Mouse (Mus musculus): ENCODE data around the gene Chat. TPM values are rescaled to one million over a fixed set of nuclear protein-coding genes. Genes with fewer than 3 reads are reported as not detected.
"Not testable (repeated sequence)": the region's sequence is repeated elsewhere in the genome, so short reads cannot be mapped to it uniquely, and the experiment has no call there.

Gene Chat
- total RNA-seq, 2 experiments from 2014 or later = not detected

DNA sequence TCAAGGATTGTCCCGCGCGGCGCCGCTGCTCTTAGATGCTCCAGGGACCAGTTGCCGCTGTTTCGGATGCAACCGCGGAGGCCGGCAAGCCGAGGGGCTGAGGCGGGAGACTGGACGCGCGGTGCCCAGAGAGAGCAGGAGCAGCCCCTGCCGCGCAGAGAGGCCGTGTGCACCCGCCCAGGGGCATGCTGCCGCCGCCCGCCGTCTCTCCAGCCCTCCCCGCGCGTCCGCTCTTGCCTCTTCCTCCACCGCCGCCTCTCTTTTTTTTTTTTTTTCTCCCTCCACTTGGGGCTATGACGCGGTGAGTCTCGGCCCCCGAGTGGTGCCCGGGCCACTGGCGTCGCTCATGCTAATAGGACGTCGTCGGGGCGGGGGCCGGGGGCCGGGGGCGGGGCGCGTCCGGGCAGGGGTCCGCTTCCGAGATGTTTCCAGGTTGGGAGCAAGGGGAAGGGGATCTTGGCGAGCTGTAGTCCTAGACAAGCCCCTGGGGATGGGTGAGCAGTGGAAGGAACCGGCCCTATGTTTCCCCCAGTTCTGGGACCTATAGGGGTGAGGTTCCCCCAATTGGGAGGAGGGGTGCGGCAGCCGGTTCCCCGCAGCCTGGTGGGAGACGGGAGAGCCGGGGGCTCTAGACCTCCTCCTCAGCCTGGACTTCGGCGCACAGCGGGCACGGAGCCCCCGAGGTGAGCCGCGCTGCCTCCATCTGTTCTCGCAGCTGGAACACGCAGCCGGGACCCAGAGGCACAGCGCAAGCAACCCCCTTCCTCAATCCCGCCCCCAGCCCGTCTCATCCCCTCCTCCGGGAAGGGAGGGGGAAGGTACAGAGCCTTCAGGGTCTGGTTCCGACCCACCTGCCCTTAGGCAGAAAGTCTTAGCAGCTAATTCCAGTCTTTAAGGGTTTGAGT, 936 bp downstream of the Chat start, which contains the start of gene Slc18a3:
TSS of gene Slc18a3 (minus strand) at position 250 of the 905 bp plus-strand sequence.
- ATAC-seq (replicated peaks; ENCODE audit: low FRiP score, poor library complexity, severe bottlenecking) = no peak

DNA sequence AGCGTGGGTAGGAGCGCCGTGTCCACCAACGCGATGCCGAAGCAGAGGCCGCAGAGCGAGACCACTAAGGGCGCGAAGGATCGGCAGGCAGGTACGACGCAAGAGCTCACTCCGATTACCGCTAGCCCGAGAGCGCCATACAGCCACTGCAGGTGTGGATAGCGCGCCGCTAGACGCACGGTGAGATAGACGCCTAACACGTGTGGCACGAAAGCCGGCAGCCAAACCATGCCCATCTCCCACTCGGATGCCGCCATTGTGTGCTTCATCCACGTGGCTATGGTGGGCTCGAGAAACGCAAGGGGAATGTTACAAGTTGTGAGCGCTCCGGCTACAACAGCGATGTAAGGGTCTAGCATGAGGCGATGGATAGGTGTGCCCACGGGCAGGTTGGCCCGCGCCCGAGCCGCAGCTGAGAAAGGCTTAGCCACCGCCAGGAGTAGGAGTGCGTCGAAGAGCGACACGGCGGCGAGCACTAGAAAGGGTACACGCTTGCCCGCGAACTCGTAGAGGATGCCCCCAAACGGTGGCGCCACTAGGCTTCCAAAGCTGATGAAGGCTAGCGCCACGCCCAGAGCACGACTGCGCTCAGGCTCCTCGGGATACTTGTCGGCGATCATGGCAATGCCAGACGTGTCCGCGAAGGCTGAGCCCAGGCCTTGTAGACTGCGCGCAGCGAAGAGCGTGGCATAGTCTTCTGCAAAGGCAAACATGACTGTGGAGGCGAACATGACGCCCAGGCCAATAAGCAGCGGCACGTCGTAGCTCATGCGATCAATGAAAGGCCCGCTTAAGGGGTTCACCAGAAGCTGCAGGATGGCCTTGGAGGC, 2.4 kb downstream of the Chat start:
- ATAC-seq (replicated peaks; ENCODE audit: low FRiP score, poor library complexity, severe bottlenecking) = no peak

DNA sequence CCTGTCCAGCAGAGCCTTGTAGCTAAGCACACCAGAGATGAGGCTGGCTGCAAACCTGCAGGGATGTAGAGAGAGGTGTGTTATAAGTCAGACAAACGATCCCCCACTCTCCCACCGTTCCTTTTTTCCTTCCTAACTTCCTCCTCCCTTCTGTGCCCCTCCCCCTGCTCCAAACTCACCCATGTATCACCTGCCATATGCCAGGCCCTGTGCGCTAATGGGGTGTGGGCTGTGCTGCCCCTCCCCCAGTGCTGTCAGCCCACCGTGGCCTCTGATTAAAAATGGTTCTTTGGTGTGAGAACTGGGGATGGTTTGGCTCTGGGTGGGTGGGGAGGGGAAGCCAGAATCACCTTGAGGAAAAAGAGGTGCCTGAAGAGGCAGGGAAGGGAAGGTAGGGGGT, 13.2 kb downstream of the Chat start:
- no peak for ATAC-seq (replicated peaks; ENCODE audit: low FRiP score, poor library complexity, severe bottlenecking)

DNA sequence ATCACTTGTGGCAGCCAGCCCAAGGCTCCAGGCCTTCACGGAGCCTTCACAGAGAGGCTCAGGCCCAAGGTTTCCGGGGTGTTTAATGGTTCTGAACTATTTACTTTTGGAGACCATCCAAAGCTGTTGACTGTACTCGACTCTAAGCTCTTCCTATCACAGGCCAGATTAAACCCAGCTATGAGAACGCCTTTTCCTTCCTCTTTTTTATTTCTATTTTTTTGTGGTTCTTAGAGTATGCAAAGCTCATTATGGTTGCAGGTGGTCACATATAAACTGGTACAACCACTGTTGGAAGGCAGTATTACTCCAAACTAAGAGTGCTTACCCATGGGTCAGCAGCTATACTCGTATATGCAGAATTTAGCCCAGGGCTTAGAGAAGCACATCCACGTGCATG, 18.8 kb downstream of the Chat start:
- ATAC-seq (replicated peaks; ENCODE audit: low FRiP score, poor library complexity, severe bottlenecking) = no peak

DNA sequence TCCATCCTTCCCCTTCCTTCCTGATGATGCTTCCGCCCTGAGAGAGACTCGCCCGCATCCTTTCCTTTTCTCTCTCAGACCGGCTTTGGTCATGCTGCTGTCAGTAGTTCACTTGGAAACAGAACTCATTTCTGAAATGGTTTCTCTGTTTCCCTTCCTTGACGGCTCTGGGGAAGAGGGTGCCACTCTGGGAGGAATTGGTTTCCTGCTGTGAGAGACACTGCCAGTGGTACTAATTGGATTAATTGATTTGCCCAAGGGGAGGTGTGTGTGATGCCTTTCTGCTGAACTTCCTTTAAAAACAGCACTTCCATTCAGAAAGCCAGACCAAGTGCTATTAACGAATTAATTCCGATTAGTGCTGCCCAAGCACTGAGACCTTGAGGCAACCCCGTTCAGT, 22.3 kb downstream of the Chat start:
- ATAC-seq (replicated peaks; ENCODE audit: low FRiP score, poor library complexity, severe bottlenecking) = no peak

DNA sequence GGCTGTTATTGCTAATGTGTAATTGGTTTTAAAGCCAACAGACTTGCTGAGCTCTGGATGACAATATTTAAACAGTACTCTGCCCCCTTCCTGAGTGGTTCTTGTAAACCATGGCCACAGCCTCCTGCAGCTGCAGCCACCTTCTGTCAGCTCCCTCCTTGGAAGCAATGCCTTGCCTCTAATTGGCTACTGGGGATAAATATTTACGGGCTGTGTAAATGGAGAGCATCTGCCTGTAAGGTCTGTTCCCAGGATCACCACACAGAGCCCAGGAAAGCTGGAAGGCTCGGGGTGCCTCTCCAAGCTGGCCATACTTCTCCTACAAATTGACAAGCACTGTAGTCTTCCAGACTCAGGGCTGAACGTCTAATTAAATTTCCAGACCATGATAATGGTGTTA, 26.0 kb downstream of the Chat start:
- no peak for ATAC-seq (replicated peaks; ENCODE audit: low FRiP score, poor library complexity, severe bottlenecking)

DNA sequence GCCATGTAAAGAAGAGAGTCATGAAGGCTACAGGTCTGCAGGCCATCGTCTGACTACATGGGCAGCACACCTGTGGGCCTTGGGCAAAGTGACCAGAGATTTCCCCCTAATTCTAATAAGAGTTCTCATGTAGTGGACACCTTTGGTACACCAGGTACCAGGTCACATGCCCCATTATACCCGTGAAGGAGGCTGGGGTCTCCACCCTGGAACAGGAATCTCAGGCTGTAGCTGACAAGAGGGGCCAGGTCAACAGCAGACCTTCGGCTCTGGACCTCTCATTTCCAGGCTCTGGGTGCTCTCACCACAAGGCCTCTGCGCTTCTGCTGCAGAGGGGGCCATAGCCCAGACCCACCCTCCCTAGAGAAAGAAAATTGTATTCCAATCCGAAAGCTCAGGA, 26.5 kb downstream of the Chat start:
- no peak for ATAC-seq (replicated peaks; ENCODE audit: low FRiP score, poor library complexity, severe bottlenecking)

DNA sequence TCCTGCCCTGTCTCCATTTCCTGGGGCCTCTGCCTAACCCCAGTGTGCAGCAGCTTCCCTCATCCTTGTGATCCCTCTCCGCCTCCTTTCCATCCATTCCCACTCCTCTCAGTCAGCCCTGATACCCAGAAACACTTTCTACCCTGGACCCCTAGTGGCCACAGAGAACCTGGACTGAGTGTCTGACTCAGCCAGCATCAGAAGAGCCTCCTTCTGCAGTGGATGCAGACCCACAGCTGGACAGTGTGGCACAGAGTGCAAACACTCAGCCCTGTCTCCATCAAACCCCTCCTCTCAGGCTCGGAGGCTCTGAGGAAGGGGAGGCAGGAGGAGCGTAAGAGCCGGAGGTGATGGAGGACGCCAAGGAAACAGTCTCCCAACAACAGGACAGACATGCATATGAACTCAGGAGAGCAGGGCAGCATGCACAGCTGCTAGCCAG, 28.4 kb downstream of the Chat start:
- no peak for ATAC-seq (replicated peaks; ENCODE audit: low FRiP score, poor library complexity, severe bottlenecking)

DNA sequence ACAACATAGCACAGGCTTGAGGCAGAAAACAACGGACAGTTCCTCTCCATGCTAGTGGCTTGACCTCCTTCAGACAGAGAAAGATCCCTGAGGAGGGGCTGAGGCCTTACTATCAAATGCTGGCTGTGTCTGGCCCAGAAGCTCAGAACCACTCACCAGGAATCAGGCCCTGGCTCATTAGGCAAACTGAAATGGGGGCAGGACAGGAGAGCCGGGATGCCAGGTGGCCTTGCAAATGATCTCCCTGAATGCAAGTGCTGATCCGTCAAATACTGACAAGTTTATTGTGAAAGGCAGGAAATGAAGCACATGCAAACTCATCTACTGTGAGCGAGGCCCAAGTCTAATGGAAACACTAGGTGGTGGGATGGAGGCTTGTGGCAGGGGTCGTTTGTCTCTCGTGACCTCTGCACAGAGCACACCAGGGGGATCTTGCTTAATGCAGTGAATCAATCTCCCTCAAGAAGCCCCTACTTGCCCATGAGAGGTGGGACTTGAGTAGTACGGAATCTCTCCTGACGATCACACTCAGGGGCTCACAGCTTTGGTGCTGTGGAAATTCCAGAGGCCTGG, 36.7 kb downstream of the Chat start:
- ATAC-seq (replicated peaks; ENCODE audit: low FRiP score, poor library complexity, severe bottlenecking) = no peak

DNA sequence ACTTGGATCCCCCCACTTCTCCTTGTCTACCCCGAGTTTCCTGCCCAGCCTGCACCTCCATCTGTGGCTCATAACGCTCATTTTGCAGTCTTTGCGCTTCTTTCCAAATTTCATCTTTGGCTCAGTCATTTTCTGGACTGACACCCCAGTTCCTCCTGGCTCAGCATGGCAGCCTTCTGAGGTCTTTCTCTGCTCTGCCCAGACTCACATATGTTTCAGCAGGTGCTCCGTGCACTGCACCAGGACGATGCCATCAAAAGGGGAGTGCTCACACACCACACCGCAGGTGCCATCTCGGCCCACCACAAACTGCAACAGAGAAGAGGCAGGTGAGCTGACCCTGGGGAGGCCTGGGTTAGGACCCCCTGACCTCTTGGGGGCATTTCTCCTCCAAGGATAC, 41.8 kb downstream of the Chat start:
- no peak for ATAC-seq (replicated peaks; ENCODE audit: low FRiP score, poor library complexity, severe bottlenecking)

DNA sequence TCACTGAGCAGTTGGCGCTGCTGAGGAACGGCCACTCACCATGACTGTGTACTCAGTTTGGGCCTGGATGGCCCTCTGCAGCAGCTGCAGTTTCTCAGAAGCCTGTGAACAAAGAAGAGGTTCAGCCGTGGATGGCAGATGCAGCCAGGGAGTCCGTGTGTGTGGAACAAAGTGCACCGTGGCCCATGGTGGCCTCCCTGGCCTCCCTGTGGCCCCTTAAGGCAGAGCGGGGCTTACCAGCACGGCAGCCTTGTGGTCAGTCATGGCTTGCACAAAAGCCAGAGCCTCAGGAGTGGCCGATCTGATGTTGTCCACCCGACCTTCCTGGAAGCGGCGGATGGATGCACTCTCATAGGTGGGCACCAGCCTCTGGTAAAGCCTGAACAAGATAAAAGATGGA, 47.0 kb downstream of the Chat start:
- ATAC-seq (replicated peaks; ENCODE audit: low FRiP score, poor library complexity, severe bottlenecking) = no peak

DNA sequence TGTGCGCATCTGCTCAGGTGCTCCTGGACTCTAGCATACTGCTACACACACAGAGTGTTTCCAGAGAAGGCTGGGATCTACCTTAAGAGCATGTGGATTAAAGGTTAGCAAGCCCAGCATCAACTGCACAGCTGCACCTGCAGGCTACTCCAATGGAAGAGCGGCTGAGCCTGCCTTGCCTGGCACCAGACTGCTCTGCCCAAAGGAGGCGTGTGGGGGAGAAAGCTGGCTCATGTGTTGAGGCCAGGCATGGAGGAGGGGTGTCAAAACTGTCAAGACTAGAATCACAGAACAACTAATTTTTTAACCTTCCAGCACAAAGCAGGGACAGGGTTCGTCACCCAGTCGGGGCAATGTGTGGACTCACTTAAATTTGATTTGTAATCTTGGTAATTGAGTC, 53.7 kb downstream of the Chat start:
- no peak for ATAC-seq (replicated peaks; ENCODE audit: low FRiP score, poor library complexity, severe bottlenecking)

DNA sequence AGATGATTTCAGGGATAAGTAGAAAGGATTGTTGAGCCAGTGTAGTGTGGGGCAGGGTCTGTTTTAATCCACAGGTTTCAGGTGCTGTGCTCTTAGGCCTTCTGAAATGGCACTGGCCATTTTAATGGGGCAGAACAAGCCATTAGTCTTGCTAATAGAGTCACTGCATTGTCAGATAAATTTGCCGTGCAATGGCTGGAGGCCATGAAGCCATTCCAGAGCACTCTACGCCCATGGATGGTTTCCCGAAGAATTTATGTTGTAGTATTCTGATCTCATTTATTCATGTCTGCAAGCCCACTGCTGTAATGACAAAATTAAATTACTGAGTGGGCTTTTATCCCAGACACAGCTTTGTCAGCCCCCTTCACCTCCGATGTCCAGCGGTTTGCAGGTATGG, 55.7 kb downstream of the Chat start:
- no peak for ATAC-seq (replicated peaks; ENCODE audit: low FRiP score, poor library complexity, severe bottlenecking)

DNA sequence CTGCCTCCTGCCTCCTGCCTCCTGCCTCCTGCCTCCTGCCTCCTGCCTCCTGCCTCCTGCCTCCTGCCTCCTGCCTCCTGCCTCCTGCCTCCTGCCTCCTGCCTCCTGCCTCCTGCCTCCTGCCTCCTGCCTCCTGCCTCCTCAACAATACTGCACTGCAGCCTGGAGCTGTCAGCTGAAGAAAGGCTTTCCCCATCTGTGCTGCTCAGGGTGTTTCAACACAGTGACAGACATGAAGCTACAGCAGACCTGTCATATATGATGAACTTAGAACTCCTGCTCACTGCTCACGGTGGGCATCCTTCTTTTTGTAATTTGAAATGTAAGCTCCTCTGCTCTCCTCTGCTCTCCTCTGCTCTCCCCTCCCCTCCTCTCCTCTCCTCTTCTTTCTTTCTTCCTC, 60.4 kb downstream of the Chat start:
- ATAC-seq (replicated peaks; ENCODE audit: low FRiP score, poor library complexity, severe bottlenecking) = not testable (repeated sequence)

DNA sequence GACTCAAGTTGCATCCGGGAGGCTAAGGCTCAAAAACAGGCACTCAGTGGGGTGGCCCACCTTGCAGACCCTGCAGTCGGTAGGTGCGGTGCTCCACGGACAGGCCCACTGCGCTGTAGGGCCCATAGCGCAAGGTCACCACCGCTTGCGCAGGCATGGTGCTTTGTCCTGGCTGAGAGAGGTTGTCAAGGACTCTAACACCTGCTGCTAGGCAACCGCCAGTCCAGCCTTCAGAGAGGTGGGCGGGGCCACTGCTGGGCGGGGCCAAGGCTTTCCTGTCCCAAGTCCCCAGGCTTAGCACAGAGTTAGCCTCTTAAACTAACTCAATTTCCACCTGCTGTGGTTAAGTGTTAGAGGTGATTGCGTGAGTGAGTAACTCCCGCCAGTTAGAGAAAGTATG, 77.6 kb downstream of the Chat start, which contains the start of gene 1700024G13Rik:
TSS of gene 1700024G13Rik (minus strand) at position 196 of the 400 bp plus-strand sequence.
- ATAC-seq (replicated peaks; ENCODE audit: low FRiP score, poor library complexity, severe bottlenecking) = no peak

DNA sequence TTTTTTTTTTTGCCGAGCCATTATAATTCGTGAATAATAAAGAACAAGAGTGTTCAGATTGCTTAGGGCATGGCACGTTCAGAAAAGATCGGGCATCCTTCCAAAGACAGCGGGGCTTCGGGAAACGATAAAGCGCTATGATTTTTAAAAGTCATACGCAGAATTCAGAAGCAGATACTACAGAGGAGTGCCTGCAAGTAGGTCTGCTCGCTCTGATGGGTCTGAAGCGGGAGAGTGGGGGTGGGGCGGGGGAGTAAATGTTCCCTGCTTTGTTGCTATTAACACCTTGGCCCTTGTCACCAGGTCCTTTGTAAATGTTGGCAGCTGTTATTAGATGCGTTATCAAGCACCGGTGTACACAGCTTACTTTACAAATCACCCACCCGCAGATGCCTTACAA, 84.2 kb downstream of the Chat start:
- ATAC-seq (replicated peaks; ENCODE audit: low FRiP score, poor library complexity, severe bottlenecking) = no peak

DNA sequence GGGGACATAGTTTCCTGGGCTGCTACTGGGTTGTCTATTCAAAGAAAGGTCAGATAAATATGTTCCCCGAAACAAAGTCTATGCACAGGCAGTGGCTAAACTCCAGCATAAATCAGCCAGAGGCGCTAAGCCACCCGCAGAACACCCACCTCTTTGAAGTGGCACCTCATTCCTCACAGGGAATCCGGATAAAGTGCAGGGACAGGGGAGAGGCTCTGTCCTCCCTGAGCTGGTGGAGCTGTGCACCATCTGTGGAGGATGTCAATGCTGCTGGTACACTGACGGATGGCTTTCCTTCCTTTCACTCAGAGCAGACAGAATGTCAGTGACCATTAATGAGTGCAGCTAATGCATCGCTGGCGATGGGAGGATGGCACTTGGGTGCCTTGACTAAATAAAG, 84.7 kb downstream of the Chat start:
- no peak for ATAC-seq (replicated peaks; ENCODE audit: low FRiP score, poor library complexity, severe bottlenecking)

DNA sequence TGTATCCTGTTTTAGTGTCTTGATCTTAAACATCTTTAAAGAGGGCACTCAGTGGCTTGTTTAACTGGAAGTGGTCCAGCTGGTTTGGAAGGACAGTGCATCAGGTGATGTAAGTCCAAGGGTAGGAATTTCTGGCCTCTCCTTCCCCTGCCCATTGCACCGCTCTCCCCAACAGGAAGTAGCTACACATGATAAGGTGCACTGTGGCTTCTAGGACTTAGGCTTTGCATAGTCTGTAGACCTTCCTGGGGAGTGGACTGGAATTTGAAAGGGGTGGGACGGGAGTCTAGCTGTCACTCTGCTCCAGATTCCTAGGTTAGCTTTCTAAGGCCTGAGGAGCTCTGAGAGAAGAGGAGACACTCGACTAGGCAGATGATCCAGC, 85.7 kb downstream of the Chat start:
- ATAC-seq (replicated peaks; ENCODE audit: low FRiP score, poor library complexity, severe bottlenecking) = no peak

DNA sequence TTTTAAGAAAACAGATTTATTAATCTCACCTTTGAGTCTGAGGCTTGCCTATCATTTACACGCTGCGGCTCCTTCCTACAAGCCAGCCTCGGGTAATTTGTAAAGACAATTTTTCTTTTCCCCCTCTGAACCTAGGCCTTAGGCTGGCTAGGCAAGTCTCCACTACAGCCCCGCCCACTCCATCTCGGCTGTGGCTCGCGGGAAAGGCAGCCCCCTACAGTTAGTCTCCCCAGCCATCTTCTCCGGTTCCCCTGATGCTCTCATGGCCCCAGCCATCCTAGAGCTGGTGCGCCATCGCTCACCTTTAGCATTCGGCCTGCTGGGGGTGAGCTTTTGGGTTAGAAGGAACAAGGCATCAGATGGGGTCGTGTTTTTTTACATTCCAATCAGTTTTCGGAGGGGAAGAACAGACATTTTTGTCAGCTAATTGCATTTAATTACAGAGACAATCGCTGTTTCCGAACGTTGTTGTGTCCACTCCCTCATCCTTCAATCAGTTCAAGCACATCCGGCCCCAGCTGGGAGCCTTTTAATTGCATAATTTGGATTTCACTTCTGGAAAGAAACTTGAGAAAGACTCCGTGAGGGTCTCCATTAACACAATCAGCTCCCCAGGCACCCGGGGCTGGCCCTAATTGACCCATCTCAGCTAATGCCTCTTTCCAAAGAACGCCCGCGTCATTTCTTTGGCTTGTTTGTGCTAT, 86.2 kb downstream of the Chat start:
- ATAC-seq (replicated peaks; ENCODE audit: low FRiP score, poor library complexity, severe bottlenecking) = no peak

DNA sequence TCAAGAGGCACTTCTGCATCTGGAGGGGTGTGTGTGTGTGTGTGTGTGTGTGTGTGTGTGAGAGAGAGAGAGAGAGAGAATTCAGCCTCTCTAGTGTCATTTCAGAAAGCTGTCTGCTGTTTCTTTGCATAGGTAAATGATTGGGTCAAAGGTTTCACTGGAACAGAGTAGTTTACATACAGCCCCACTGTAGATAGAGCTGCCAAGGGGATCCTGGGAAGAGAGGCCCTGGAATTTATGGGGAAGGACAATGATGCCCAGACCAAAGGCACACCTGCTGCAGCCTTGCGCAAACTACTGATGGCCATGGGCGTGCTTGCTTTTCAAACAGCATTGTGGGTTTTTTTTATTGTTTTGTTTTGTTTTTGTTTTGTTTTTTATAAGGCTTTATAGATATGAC, 93.3 kb downstream of the Chat start:
- no peak for ATAC-seq (replicated peaks; ENCODE audit: low FRiP score, poor library complexity, severe bottlenecking)
